Mouse (Mus musculus) heart, embryonic 15.5 days (tissue): Measurements from ENCODE around the gene Cpne6. TPM values are rescaled to one million over a fixed set of nuclear protein-coding genes. Genes with fewer than 3 reads are reported as not detected.

Source experiments
- ATAC-seq: fragments of 200-750 bp; cut with Nextera tagmentation; replicated peaks from 2 replicates; pipeline ENCODE4 v1.8.0; 2017; ENCODE audit warnings: low read depth, moderate TSS enrichment; ENCODE audit not compliant: insufficient number of reproducible peaks, insufficient read depth, low FRiP score
- H3K27ac ChIP-seq: fragments of 300-500 bp; sonication (generic); 2 replicates; pipeline ENCODE4 v1.5.1; 2015; ENCODE audit warnings: mild to moderate bottlenecking, inconsistent platforms
- H3K27me3 ChIP-seq: fragments of 300-500 bp; sonication (generic); 2 replicates; pipeline ENCODE4 v1.6.1; 2015; ENCODE audit warnings: inconsistent platforms
- H3K36me3 ChIP-seq: fragments of 300-500 bp; sonication (generic); 2 replicates; pipeline ENCODE4 v1.6.1; 2015; ENCODE audit warnings: mild to moderate bottlenecking, inconsistent platforms
- H3K4me1 ChIP-seq: fragments of 300-500 bp; sonication (generic); replicated peaks from 2 replicates; pipeline ENCODE4 v1.6.1; 2015; ENCODE audit warnings: inconsistent platforms
- H3K4me2 ChIP-seq: fragments of 300-500 bp; sonication (generic); 2 replicates; pipeline ENCODE4 v1.6.1; 2015; ENCODE audit warnings: inconsistent platforms, mild to moderate bottlenecking, moderate library complexity
- H3K4me3 ChIP-seq: fragments of 300-500 bp; sonication (generic); 2 replicates; pipeline ENCODE4 v1.5.1; 2015; ENCODE audit warnings: mild to moderate bottlenecking, inconsistent platforms
- H3K9ac ChIP-seq: fragments of 300-500 bp; sonication (generic); 2 replicates; pipeline ENCODE4 v1.6.1; 2015; ENCODE audit warnings: mild to moderate bottlenecking, inconsistent platforms
- H3K9me3 ChIP-seq: fragments of 300-500 bp; sonication (generic); replicated peaks from 2 replicates; pipeline ENCODE4 v1.6.1; 2016; ENCODE audit warnings: inconsistent platforms
- WGBS: fragments of 180-500 bp; shearing (Covaris S2); methylation state at CpG from one replicate; pipeline ENCODE4 v1.1.7; 2015; ENCODE audit warnings: mixed read lengths; 5-methylcytosine and 5-hydroxymethylcytosine counted together
- polyA plus RNA-seq: library from polyadenylated mRNA; unstranded; fragments of >200 nt; fragmentation: Nextera tagmentation; extraction: Ambion mirVana; gene quantifications from 2 replicates; pipeline ENCODE4 v1.2.1, GENCODE M21; 2015

Gene Cpne6
- polyA plus RNA-seq: 0.30 and 0.34 TPM in 2 replicates

DNA sequence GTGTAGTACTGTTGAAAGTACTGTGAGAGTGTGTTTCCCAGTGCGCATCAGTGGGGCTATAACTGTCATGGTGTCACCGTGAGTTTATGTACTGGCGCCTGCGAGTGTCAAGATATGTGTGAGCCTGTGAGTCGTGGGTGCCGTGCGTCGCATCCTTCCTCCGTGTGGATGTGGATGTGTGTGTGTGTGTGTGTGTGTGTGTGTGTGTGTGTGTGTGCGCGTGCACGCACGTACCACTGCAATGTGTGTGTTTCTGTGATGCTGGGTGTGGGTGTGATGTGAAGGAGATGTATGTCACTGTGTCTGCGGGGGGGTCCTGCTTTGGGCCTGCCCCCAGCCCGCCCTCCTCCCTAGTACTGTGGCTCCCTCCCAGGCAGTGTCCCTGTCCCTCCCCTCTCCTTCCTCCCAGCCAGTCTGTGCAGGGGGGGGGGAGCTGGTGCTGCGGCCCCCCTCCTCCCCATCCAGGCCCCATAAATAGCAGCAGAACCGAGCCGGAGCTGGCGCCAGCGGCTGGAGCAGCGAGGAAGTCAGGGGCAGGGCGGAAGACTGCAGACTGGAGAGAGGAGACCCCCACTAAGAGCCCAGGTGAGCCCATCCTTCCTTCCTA, at the start of gene Cpne6:
Cpne6 (plus strand) TSS at position 321 of the 607 bp plus-strand sequence.
- 48% methylated on average over 18 of the region's 22 CpGs for WGBS
- no peak within 1 kb of the TSS for H3K27ac ChIP-seq
- no peak within 1 kb of the TSS for H3K9ac ChIP-seq
- no peaks in the 10 kb centered on the region for H3K9me3 ChIP-seq
- H3K4me2 ChIP-seq: peak within 1 kb of the TSS; percentile 27
- H3K4me3 ChIP-seq: no peak within 1 kb of the TSS
- H3K4me1 ChIP-seq: peaks cover 14% of the 10 kb centered on the region
- peaks cover 56% of the 10 kb centered on the region for H3K27me3 ChIP-seq
- no peaks in the 10 kb centered on the region for H3K36me3 ChIP-seq
- ATAC-seq: no peak

DNA sequence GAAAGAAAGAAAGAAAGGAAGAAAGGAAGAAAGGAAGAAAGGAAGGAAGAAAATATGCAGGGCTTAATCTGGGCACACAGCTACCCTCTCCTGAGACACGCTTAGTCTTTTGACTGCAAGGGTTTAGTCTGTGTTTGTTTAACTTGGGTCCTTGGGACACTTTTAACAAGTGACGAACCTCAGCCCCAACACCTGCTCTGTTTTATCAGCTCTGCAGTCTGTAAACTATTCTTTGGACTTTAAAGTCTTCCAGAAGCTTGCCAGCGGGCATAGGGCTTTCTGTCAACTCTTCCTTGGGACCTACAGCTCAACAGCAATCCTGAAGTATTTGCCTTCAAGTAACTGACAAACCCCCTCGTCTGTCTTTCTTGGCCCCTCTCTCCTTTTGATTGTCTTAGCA, 48.5 kb upstream of the Cpne6 start:
- no peak for ATAC-seq
- 41% methylated on average over 4 of the region's 4 CpGs for WGBS
- H3K27me3 ChIP-seq: 0 out of 2 replicates have a peak, but pooled peaks cover 4% of the 10 kb centered on the region
- H3K9ac ChIP-seq: no peak overlapping the region
- no peaks in the 10 kb centered on the region for H3K9me3 ChIP-seq
- H3K4me1 ChIP-seq: no peaks in the 10 kb centered on the region
- H3K27ac ChIP-seq: no peak overlapping the region
- H3K4me3 ChIP-seq: no peak overlapping the region
- H3K36me3 ChIP-seq: no peaks in the 10 kb centered on the region
- H3K4me2 ChIP-seq: no peak overlapping the region

DNA sequence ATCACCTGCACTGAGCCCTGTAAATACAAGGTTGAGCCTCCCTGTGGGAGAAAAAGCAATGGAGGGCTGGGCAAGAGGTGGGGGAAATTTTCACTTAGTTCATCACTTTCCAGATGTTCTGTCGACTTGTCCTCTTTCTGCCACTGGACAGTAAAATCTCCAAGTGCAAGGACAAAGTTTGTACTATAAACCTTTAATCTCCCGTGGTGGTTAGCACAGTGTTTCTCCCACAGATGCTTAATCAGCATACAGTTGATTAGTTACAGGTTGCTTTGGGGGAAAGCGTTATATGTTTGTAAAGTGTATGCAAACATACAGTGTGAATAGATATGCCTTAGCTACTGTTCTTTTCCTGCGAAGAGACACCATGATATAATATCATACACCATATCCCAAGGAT, 43.8 kb upstream of the Cpne6 start:
- H3K4me1 ChIP-seq: peaks cover 10% of the 10 kb centered on the region; the same call in 1 of the 2 replicates
- 56% methylated on average over 4 of the region's 4 CpGs for WGBS
- H3K36me3 ChIP-seq: no peaks in the 10 kb centered on the region
- H3K4me2 ChIP-seq: no peak overlapping the region
- H3K27me3 ChIP-seq: no peaks in the 10 kb centered on the region
- no peak for ATAC-seq
- no peaks in the 10 kb centered on the region for H3K9me3 ChIP-seq
- H3K9ac ChIP-seq: no peak overlapping the region
- H3K4me3 ChIP-seq: no peak overlapping the region
- no peak overlapping the region for H3K27ac ChIP-seq

DNA sequence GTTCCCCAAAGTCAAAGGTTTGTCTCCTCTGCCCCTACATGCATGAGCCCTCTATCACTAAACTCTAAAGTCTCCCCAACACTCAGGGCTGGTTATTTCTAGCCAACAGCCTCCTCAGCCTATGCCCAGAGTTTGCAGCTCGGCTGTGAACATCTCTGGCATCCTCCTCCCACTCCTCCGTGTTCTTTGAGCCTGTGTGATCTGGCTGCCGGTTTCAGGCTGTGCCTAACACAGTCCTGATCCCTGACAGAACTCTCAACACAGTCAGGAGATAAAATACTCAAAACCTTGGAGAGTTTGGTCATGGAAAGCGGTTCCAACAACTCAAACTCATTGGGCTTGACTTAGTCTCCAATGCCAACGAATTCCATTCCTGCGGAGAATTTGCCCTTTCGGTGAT, 43.1 kb upstream of the Cpne6 start:
- 51% methylated on average over 7 of the region's 7 CpGs for WGBS
- no peak for ATAC-seq
- H3K9ac ChIP-seq: no peak overlapping the region
- H3K27me3 ChIP-seq: no peaks in the 10 kb centered on the region
- H3K4me1 ChIP-seq: peaks cover 10% of the 10 kb centered on the region; the same call in 1 of the 2 replicates
- H3K4me3 ChIP-seq: no peak overlapping the region
- H3K36me3 ChIP-seq: no peaks in the 10 kb centered on the region
- no peaks in the 10 kb centered on the region for H3K9me3 ChIP-seq
- no peak overlapping the region for H3K27ac ChIP-seq
- H3K4me2 ChIP-seq: no peak overlapping the region

DNA sequence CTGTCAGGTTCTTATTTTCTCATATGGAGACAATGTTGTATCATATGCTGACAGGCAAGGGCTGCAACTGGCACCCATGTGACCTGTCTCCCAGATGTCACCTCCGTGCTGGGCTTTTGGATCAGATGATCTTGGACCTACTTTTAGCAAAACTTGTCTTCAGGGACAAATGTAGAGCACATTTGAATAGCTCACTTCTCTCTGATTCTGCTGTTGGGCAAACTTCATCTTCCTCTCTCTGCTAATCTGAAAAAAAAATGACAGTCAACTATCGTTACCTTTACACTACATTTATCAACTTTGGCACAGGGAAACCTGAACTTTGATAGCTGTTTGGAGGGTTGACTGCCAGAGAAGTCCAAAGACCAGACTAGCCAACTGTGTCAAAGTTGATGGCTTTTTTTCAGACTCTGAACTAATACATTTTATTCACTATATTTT, 41.9 kb upstream of the Cpne6 start:
- no peak overlapping the region for H3K9ac ChIP-seq
- peaks cover 10% of the 10 kb centered on the region; the same call in 1 of the 2 replicates for H3K4me1 ChIP-seq
- ATAC-seq: no peak
- 71% methylated on average over 2 of the region's 2 CpGs for WGBS
- H3K36me3 ChIP-seq: no peaks in the 10 kb centered on the region
- H3K9me3 ChIP-seq: no peaks in the 10 kb centered on the region
- no peak overlapping the region for H3K4me3 ChIP-seq
- H3K4me2 ChIP-seq: no peak overlapping the region
- no peak overlapping the region for H3K27ac ChIP-seq
- H3K27me3 ChIP-seq: no peaks in the 10 kb centered on the region

DNA sequence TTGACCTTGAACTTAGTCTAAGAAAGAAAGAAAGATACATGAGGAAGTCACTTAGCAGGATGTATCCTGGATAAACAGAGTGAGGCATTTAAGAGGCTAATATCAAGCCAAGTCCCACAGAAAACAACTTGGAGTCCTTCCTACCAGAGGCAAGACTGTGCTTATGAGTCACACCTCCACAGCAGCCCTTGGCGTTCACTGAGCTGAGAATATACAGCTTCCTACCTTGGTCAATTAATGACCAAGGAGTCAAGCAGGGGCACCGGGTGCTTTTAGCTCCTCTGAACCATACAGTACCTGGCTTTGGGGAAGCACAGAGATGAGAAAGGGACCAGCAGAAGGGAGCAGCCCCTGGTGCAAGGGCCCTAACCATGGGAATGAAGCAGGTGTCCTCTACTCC, 41.2 kb upstream of the Cpne6 start:
- H3K36me3 ChIP-seq: no peaks in the 10 kb centered on the region
- H3K27ac ChIP-seq: no peak overlapping the region
- no peak overlapping the region for H3K4me2 ChIP-seq
- peaks cover 10% of the 10 kb centered on the region; the same call in 1 of the 2 replicates for H3K4me1 ChIP-seq
- H3K9ac ChIP-seq: no peak overlapping the region
- no peaks in the 10 kb centered on the region for H3K27me3 ChIP-seq
- H3K4me3 ChIP-seq: no peak overlapping the region
- 61% methylated on average over 2 of the region's 2 CpGs for WGBS
- ATAC-seq: no peak
- no peaks in the 10 kb centered on the region for H3K9me3 ChIP-seq

DNA sequence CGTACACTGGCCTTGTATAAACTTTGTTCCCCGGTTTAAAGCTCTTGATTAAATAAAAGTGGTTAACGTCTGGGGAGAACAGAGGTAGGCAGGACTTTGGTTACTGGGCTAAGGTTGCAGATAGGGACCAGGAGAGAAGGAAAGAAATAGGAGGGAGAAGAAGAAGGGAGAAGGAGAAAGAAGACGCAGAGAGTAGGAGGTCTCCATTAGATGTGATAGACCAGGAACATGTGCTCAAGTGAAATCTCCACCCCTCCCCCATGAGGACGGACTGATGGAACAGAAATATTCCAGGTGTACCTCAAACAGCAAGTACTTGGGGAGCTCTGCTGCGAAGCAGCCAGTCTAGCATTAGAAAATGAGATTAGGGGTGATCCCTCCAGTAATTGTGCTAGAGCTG, 40.4 kb upstream of the Cpne6 start:
- Histone ChIP-seq H3K9ac (no peak overlapping the region), H3K27me3 (no peaks in the 10 kb centered on the region), H3K4me3 (no peak overlapping the region), H3K9me3 (no peaks in the 10 kb centered on the region), H3K36me3 (no peaks in the 10 kb centered on the region), H3K4me1 (peaks cover 10% of the 10 kb centered on the region; the same call in 1 of the 2 replicates), H3K27ac (no peak overlapping the region), H3K4me2 (no peak overlapping the region)
- 81% methylated on average over 6 of the region's 6 CpGs for WGBS
- no peak for ATAC-seq

DNA sequence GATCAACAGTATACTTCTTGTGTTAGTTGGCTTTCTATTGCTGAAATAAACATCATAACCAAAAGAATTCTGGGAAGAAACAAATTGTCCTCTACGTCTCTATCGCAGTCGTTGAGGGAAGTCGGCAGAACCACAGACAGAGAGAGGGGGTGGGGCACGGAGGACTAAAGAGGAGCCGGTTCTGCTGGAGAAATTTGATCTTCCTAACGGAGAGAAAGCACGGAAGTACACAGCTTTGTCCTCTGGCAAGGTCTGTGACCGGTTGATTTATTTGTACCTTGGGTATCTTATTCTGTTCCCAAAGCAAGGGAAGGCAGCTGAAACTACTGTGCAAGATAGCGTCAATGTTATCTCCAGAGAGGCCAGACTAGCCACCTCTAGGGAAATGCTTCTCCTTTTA, 39.4 kb upstream of the Cpne6 start:
- WGBS: 7% methylated on average over 10 of the region's 10 CpGs
- H3K36me3 ChIP-seq: no peaks in the 10 kb centered on the region
- no peak overlapping the region for H3K4me3 ChIP-seq
- H3K27ac ChIP-seq: no peak overlapping the region
- no peaks in the 10 kb centered on the region for H3K27me3 ChIP-seq
- H3K4me1 ChIP-seq: peaks cover 10% of the 10 kb centered on the region; the same call in 1 of the 2 replicates
- ATAC-seq: no peak
- H3K9ac ChIP-seq: no peak overlapping the region
- H3K4me2 ChIP-seq: peak overlapping the region; percentile 28; the same call in 1 of the 2 replicates
- H3K9me3 ChIP-seq: no peaks in the 10 kb centered on the region

DNA sequence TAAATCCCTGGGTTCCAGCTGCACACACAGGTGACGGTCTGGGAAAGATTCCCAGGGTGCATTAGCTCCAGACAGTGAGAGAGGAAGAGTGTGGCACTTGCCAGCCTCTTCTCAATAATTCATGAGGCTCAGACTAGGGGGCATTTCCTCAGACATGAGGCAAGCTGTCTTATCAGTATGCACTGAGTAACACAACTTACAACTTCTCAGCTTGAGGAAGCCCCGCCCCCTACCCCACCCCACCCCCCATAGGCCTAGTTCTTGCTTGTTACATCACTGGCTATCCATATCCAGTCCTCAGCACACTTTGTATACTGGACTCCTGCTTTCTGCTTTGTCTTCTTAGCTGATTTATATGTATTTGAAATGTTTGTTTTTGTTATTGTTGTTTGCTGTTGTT, 34.6 kb upstream of the Cpne6 start:
- Histone ChIP-seq H3K4me1 (peaks cover 17% of the 10 kb centered on the region), H3K9me3 (no peaks in the 10 kb centered on the region), H3K27ac (no peak overlapping the region), H3K9ac (no peak overlapping the region), H3K4me3 (no peak overlapping the region), H3K4me2 (no peak overlapping the region), H3K27me3 (no peaks in the 10 kb centered on the region), H3K36me3 (peaks cover 1% of the 10 kb centered on the region; the same call in 1 of the 2 replicates)
- no peak for ATAC-seq
- WGBS: 50% methylated on average over 2 of the region's 2 CpGs

DNA sequence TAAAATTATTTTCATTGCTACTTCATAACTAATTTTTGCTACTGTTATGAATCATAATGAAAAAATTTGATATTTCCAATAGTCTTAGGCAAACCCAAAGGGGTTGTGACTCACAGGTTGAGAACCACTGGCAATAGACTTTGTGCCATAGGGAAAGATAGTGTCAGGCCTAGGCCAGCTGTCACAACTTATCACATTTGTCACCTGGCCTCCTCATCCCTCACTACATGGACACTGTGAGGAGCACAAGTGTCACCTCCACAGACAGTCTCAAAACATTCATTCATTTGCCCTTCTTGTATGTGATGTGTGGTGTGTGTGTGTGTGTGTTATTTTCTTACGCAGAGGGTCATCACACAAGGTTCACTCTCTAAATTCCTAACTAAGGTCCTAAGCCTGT, 32.8 kb upstream of the Cpne6 start:
- Histone ChIP-seq H3K27ac (no peak overlapping the region), H3K4me1 (peaks cover 13% of the 10 kb centered on the region), H3K9me3 (no peaks in the 10 kb centered on the region), H3K4me2 (no peak overlapping the region), H3K4me3 (no peak overlapping the region), H3K36me3 (peaks cover 10% of the 10 kb centered on the region; the same call in 1 of the 2 replicates), H3K9ac (no peak overlapping the region), H3K27me3 (no peaks in the 10 kb centered on the region)
- no peak for ATAC-seq
- 100% methylated on average over 1 of the region's 1 CpGs for WGBS

DNA sequence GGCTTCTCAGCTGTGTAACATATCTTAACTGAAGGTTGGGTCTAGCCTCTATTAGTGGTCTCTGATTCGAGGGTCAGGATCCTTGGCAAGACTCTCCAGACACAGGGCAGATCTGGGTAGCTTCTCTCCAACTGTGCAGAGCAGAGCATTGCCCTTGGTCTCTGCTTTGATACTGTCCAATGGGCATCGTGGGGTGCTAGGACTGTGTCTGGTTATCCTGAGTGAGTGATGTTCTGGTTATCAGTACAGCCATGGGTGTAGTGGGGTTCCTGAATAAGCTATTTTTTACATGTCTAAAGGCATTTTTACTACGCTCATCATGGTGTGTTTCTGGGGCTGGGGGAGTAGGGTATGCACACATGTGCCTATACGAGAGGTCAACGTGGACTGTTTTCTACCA, 32.4 kb upstream of the Cpne6 start:
- Histone ChIP-seq H3K4me2 (peak overlapping the region; percentile 81; the same call in 1 of the 2 replicates), H3K9me3 (no peaks in the 10 kb centered on the region), H3K4me1 (peaks cover 13% of the 10 kb centered on the region), H3K36me3 (peaks cover 10% of the 10 kb centered on the region; the same call in 1 of the 2 replicates), H3K9ac (0 out of 2 replicates have a peak overlapping the region, but pooled peaks have one; percentile 74), H3K27me3 (no peaks in the 10 kb centered on the region), H3K4me3 (no peak overlapping the region), H3K27ac (no peak overlapping the region)
- no peak for ATAC-seq
- 59% methylated on average over 5 of the region's 5 CpGs for WGBS
